Mouse (Mus musculus): ENCODE measurements around the gene Gclc.

The Gclc gene

GRCm38 (mm10) chr9:77782201-77782600, 27.9 kb downstream of the Gclc start:
- no peak for DNase-seq (ENCODE audit: low read depth, low spot score)

GRCm38 (mm10) chr9:77783006-77783405, 28.7 kb downstream of the Gclc start:
- no peak for DNase-seq (ENCODE audit: low read depth, low spot score)

- DNase-seq (ENCODE audit: low read depth, low spot score): no peak
Observed at GRCm38 (mm10) chr9:77785466-77785865, 31.1 kb downstream of the Gclc start.

- DNase-seq (ENCODE audit: low read depth, low spot score): no peak
Observed at GRCm38 (mm10) chr9:77787936-77788335, 33.6 kb downstream of the Gclc start.

GRCm38 (mm10) chr9:77789615-77790348, 35.4 kb downstream of the Gclc start:
- DNase-seq (ENCODE audit: low read depth, low spot score): no peak

- no peak for DNase-seq (ENCODE audit: low read depth, low spot score)
Observed at GRCm38 (mm10) chr9:77793838-77794237, 39.5 kb downstream of the Gclc start.

- DNase-seq (ENCODE audit: low read depth, low spot score): peak; percentile 80
Observed at GRCm38 (mm10) chr9:77802461-77802860, 48.1 kb downstream of the Gclc start.

GRCm38 (mm10) chr9:77806426-77806825, 52.1 kb downstream of the Gclc start:
- no peak for DNase-seq (ENCODE audit: low read depth, low spot score)

- peak; percentile 84 for DNase-seq (ENCODE audit: low read depth, low spot score)
Observed at GRCm38 (mm10) chr9:77806842-77807668, 52.7 kb downstream of the Gclc start.

- no peak for DNase-seq (ENCODE audit: low read depth, low spot score)
Observed at GRCm38 (mm10) chr9:77808481-77808880, 54.1 kb downstream of the Gclc start.

GRCm38 (mm10) chr9:77818858-77819257, 64.5 kb downstream of the Gclc start:
- DNase-seq (ENCODE audit: low read depth, low spot score): no peak

- DNase-seq (ENCODE audit: low read depth, low spot score): no peak
Observed at GRCm38 (mm10) chr9:77819318-77819717, 65.0 kb downstream of the Gclc start.

GRCm38 (mm10) chr9:77820836-77821235, 66.5 kb downstream of the Gclc start:
- no peak for DNase-seq (ENCODE audit: low read depth, low spot score)

- DNase-seq (ENCODE audit: low read depth, low spot score): peak; percentile 57
Observed at GRCm38 (mm10) chr9:77825380-77825961, 71.1 kb downstream of the Gclc start.

- no peak for DNase-seq (ENCODE audit: low read depth, low spot score)
Observed at GRCm38 (mm10) chr9:77826237-77826636, 71.9 kb downstream of the Gclc start.

GRCm38 (mm10) chr9:77828531-77828965, 74.2 kb downstream of the Gclc start:
- peak; percentile 72 for DNase-seq (ENCODE audit: low read depth, low spot score)

- DNase-seq (ENCODE audit: low read depth, low spot score): no peak
Observed at GRCm38 (mm10) chr9:77834259-77834993, 80.1 kb downstream of the Gclc start.

- no peak for DNase-seq (ENCODE audit: low read depth, low spot score)
Observed at GRCm38 (mm10) chr9:77835122-77835521, 80.8 kb downstream of the Gclc start.

- DNase-seq (ENCODE audit: low read depth, low spot score): no peak
Observed at GRCm38 (mm10) chr9:77835756-77836155, 81.4 kb downstream of the Gclc start.

GRCm38 (mm10) chr9:77838586-77838985, 84.3 kb downstream of the Gclc start:
- no peak for DNase-seq (ENCODE audit: low read depth, low spot score)
